Mouse (Mus musculus) limb, embryonic 14.5 days (tissue): ENCODE measurements around the gene Cep68. TPM values are rescaled to one million over a fixed set of nuclear protein-coding genes. Genes with fewer than 3 reads are reported as not detected.

Experiments
- ATAC-seq: fragments of 200-750 bp; cut with Nextera tagmentation; 2 replicates; pipeline ENCODE4 v1.8.0; 2017; ENCODE audit warnings: low read depth, moderate number of reproducible peaks, moderate TSS enrichment; ENCODE audit not compliant: low FRiP score
- DNase-seq: peaks from one replicate; pipeline ENCODE4 v3.0.0-alpha.2; 2015; ENCODE audit warnings: low spot score
- H3K27ac ChIP-seq: fragments of 300-500 bp; sonication (generic); replicated peaks from 2 replicates; pipeline ENCODE4 v1.5.1; 2014; ENCODE audit warnings: low read depth, mild to moderate bottlenecking, low read length, moderate library complexity, mixed read lengths
- H3K27me3 ChIP-seq: fragments of 300-500 bp; sonication (generic); 2 replicates; pipeline ENCODE4 v1.6.1; 2014; ENCODE audit warnings: low read length, mixed read lengths; ENCODE audit not compliant: control insufficient read depth, insufficient read depth
- H3K36me3 ChIP-seq: fragments of 300-500 bp; sonication (generic); 2 replicates; pipeline ENCODE4 v1.6.1; 2014; ENCODE audit warnings: mild to moderate bottlenecking, low read length, moderate library complexity, mixed read lengths; ENCODE audit not compliant: control insufficient read depth, insufficient read depth
- H3K4me1 ChIP-seq: fragments of 300-500 bp; sonication (generic); 2 replicates; pipeline ENCODE4 v1.6.1; 2014; ENCODE audit warnings: antibody characterized with exemption, low read length, mixed read lengths; ENCODE audit not compliant: control insufficient read depth, insufficient read depth
- H3K4me2 ChIP-seq: fragments of 300-500 bp; sonication (generic); replicated peaks from 2 replicates; pipeline ENCODE4 v1.6.1; 2014; ENCODE audit warnings: low read depth, mild to moderate bottlenecking, low read length, moderate library complexity; ENCODE audit not compliant: severe bottlenecking
- H3K4me3 ChIP-seq: fragments of 300-500 bp; sonication (generic); replicated peaks from 2 replicates; pipeline ENCODE4 v1.5.1; 2014; ENCODE audit warnings: low read length
- H3K9ac ChIP-seq: fragments of 300-500 bp; sonication (generic); 2 replicates; pipeline ENCODE4 v1.6.1; 2014; ENCODE audit warnings: mild to moderate bottlenecking, low read depth, low read length, moderate library complexity; ENCODE audit not compliant: severe bottlenecking
- H3K9me3 ChIP-seq: fragments of 300-500 bp; sonication (generic); 2 replicates; pipeline ENCODE4 v1.6.1; 2016; ENCODE audit warnings: low read length; ENCODE audit not compliant: control insufficient read depth
- POLR2A ChIP-seq: fragments of 200-500 bp; IDR thresholded peaks from 2 replicates; pipeline ENCODE4 v1.8.0; 2012; ENCODE audit warnings: inconsistent platforms, mild to moderate bottlenecking, moderate library complexity, borderline replicate concordance; ENCODE audit not compliant: insufficient read depth, insufficient read length; ENCODE audit errors: extremely low read depth
- WGBS: fragments of 180-500 bp; shearing (Covaris S2); extraction: QIAGEN DNeasy Blood & Tissue Kit; methylation state at CpG from one replicate; pipeline ENCODE4 v1.1.7; 2014; 5-methylcytosine and 5-hydroxymethylcytosine counted together
- polyA plus RNA-seq, 2 experiments: library from polyadenylated mRNA; depleted of rRNA in 1 of 2; stranded (reverse) in 1 of 2; unstranded in 1 of 2; fragments of >200 nt; fragmentation: Nextera tagmentation in 1 of 2; extraction: Ambion mirVana in 1 of 2; gene quantifications; 2 replicates each; pipeline versions ENCODE4 v1.2.1 to v1.2.3; 2012 to 2014

Cep68 gene
- polyA plus RNA-seq (2012; rRNA removed) (28.5 and 35.3 TPM in 2 replicates), polyA plus RNA-seq (2014; fragmentation: Nextera tagmentation; extraction: Ambion mirVana) (29.7 and 33.4 TPM in 2 replicates)

DNA sequence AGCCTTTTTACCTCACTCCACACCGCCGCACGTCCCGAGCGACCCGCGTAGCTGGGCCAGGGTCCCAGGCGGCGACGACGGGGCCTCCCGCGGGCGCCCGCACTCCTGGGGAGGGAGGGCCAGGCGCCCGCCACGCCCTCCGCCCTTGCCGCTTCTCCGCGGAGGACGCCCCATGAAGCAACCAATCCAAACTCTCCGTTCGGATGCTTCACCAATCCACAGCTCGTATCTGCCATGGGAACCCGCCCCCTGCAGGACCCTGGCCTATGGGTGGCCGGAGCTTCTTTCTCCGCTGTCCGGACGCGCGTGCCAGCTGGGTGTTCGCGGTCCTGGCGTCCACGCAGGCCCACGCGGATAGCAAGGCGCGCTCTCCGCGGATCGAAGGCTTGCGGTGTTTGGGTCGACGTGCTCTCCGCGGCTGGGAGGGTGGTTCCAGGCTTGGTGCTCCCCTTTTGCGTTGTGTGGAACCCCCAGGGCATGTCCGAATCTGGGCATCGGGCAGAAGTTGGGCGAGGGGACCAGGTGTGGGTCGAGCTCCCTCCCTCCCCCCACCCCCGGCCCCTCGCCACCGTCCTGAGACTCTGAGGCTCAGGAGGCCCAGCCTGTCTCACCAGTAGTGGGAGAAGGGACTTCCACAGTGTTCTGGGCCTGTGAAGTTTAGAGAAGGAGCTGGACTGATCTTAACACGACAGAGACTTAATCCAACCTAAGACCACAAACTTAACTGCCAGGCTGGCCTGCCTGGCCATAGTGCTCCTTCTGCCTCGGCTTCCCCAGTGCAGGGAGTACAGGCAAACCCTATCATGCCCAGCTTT is at the start of gene Cep68:
Gene Cep68, minus strand, starts transcription at position 134 of the 815 bp plus-strand sequence.
- H3K4me2 ChIP-seq: peak within 1 kb of the TSS; percentile 91
- under 1% methylated on average over 32 of the region's 59 CpGs for WGBS
- H3K9ac ChIP-seq: peak within 1 kb of the TSS; percentile 89
- no peaks in the 10 kb centered on the region for H3K9me3 ChIP-seq
- peak within 1 kb of the TSS; percentile 83 for H3K4me3 ChIP-seq
- no peaks in the 10 kb centered on the region for H3K27me3 ChIP-seq
- DNase-seq (peak; percentile 96), ATAC-seq (peak; percentile 99)
- H3K27ac ChIP-seq: peak within 1 kb of the TSS; percentile 84
- TF ChIP-seq POLR2A: peak; percentile 78; the same call in 1 of the 2 replicates
- H3K4me1 ChIP-seq: peaks cover 26% of the 10 kb centered on the region
- peaks cover 3% of the 10 kb centered on the region; the same call in 1 of the 2 replicates for H3K36me3 ChIP-seq

- DNase-seq (no peak), ATAC-seq (no peak)
- Histone ChIP-seq H3K4me1 (no peaks in the 10 kb centered on the region), H3K4me2 (no peak overlapping the region), H3K9ac (no peak overlapping the region), H3K36me3 (no peaks in the 10 kb centered on the region), H3K9me3 (no peaks in the 10 kb centered on the region), H3K27me3 (no peaks in the 10 kb centered on the region), H3K4me3 (no peak overlapping the region), H3K27ac (no peak overlapping the region)
- no peak for TF ChIP-seq POLR2A
- WGBS: 78% methylated on average over 3 of the region's 3 CpGs
These were observed 35.2 kb upstream of the Cep68 start for GRCm38 (mm10) chr11:20284463-20284862.

- Histone ChIP-seq H3K9me3 (no peaks in the 10 kb centered on the region), H3K36me3 (no peaks in the 10 kb centered on the region), H3K4me3 (no peak overlapping the region), H3K27ac (no peak overlapping the region), H3K4me1 (no peaks in the 10 kb centered on the region), H3K9ac (no peak overlapping the region), H3K4me2 (no peak overlapping the region), H3K27me3 (no peaks in the 10 kb centered on the region)
- WGBS: 74% methylated on average over 2 of the region's 2 CpGs
- no peak for DNase-seq
- ATAC-seq: no peak
- TF ChIP-seq POLR2A: no peak
These were observed 33.5 kb upstream of the Cep68 start for GRCm38 (mm10) chr11:20282601-20283219.

GRCm38 (mm10) chr11:20280982-20281381 is 31.8 kb upstream of the Cep68 start:
- H3K27ac ChIP-seq: no peak overlapping the region
- no peak overlapping the region for H3K9ac ChIP-seq
- ATAC-seq: no peak
- TF ChIP-seq POLR2A: no peak
- H3K9me3 ChIP-seq: no peaks in the 10 kb centered on the region
- H3K4me2 ChIP-seq: no peak overlapping the region
- no peaks in the 10 kb centered on the region for H3K27me3 ChIP-seq
- no peak overlapping the region for H3K4me3 ChIP-seq
- no peaks in the 10 kb centered on the region for H3K4me1 ChIP-seq
- peak; percentile 32 for DNase-seq
- H3K36me3 ChIP-seq: no peaks in the 10 kb centered on the region
- 60% methylated on average over 5 of the region's 5 CpGs for WGBS

DNA sequence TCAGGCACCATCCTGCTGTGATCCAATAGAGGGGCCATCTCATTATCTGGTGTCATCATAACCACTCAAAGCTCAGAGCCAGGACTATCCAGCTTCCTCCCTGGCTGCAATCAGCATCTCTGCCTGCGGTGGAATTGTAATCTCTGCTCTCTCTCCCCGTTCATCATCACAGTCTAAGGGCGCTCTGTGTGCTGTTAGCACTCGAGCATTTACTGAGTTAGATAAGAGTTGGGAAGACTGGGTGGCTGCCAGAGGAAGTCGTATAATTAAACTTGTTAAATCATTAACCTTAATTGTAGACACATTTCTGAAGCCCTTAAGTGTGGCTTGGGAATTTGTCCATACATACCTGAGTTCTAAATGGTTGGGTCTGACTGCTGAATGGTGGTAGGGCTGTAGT is 29.5 kb upstream of the Cep68 start:
- no peaks in the 10 kb centered on the region for H3K4me1 ChIP-seq
- 40% methylated on average over 5 of the region's 5 CpGs for WGBS
- H3K27me3 ChIP-seq: no peaks in the 10 kb centered on the region
- no peak for TF ChIP-seq POLR2A
- ATAC-seq (no peak), DNase-seq (no peak)
- no peak overlapping the region for H3K27ac ChIP-seq
- H3K36me3 ChIP-seq: no peaks in the 10 kb centered on the region
- H3K4me2 ChIP-seq: no peak overlapping the region
- no peak overlapping the region for H3K4me3 ChIP-seq
- H3K9me3 ChIP-seq: no peaks in the 10 kb centered on the region
- H3K9ac ChIP-seq: no peak overlapping the region
